Mouse (Mus musculus): ENCODE data around the gene Akap9. TPM values are rescaled to one million over a fixed set of nuclear protein-coding genes. Genes with fewer than 3 reads are reported as not detected.
"Not testable (repeated sequence)": the region's sequence is repeated elsewhere in the genome, so short reads cannot be mapped to it uniquely, and the experiment has no call there.

The Akap9 gene
- polyA plus RNA-seq, 1 experiment from 2014 or later: 121 TPM

DNA sequence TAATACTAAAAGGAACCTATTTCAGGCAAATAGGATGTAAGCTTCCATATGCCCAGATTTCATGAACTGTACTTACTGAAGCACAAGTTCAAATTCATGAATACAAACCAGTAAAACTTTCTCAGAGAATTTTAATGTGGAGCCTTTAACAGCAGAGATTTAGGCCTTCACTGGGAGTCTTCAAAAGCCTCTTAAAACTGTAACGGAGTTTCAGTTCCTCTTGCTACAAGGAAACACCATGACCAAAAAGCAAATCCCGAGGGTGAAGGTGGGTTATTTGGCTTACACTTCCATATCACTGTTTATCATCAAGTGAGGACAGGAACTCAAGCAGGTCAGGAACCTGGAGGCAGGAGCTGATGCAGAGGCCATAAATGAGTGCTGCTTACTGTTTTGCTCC lies 153.7 kb downstream of the Akap9 start:
- Histone ChIP-seq H3K4me1 (no peaks in the 10 kb centered on the region), H3K36me3 (peaks cover 88% of the 10 kb centered on the region), H3K4me3 (no peak overlapping the region), H3K9me3 (no peaks in the 10 kb centered on the region), H3K27ac (no peak overlapping the region), H3K27me3 (ENCODE audit: insufficient read depth, poor library complexity, severe bottlenecking) (no peaks in the 10 kb centered on the region)
- no peak for DNase-seq (ENCODE audit: low spot score)
- 82% methylated on average over 2 of the region's 2 CpGs for WGBS

DNA sequence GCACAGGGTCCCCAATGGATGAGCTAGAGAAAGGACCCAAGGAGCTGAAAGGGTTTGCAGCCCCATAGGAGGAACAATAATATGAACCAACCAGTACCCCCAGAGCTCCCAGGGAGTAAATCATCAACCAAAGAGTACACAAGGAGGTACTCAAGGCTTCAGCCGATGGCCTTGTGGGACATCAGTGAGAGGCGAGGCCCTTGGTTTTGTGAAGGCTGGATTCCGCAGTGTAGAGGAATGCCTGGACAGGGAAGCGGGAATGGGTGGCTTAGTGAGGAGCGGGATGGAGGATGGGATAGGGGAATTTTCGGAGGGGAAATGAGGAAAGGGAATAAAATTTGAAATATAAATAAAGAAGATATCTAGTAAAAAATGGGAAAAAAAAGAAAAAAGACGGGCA lies 157.1 kb downstream of the Akap9 start:
- Histone ChIP-seq H3K4me3 (no peak overlapping the region), H3K27ac (no peak overlapping the region), H3K36me3 (peaks cover 95% of the 10 kb centered on the region), H3K4me1 (no peaks in the 10 kb centered on the region), H3K9me3 (no peaks in the 10 kb centered on the region), H3K27me3 (ENCODE audit: insufficient read depth, poor library complexity, severe bottlenecking) (no peaks in the 10 kb centered on the region)
- DNase-seq (ENCODE audit: low spot score): no peak
- 95% methylated on average over 7 of the region's 7 CpGs for WGBS

DNA sequence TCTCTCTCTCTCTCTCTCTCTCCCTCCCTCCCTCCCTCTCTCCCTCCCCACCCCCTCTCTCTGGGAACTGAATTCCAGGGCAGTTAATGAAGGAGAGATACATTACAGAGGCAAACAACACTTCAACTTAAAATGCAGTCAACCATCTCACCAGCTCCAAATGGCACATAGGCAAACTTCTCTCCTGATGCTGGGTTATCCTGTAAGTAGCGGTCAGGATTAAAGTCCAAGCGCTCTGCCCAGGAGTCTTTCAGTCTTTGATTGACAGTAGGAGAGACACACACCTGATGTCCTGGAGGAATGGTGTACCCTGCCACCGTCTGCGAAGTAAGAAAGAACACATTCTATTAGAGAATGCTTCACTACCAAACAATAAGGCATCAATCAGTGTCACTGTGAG lies 158.5 kb downstream of the Akap9 start:
- no peak for DNase-seq (ENCODE audit: low spot score)
- Histone ChIP-seq H3K9me3 (no peaks in the 10 kb centered on the region), H3K4me1 (no peaks in the 10 kb centered on the region), H3K4me3 (no peak overlapping the region), H3K27ac (no peak overlapping the region), H3K36me3 (peaks cover 94% of the 10 kb centered on the region), H3K27me3 (ENCODE audit: insufficient read depth, poor library complexity, severe bottlenecking) (no peaks in the 10 kb centered on the region)
- 96% methylated on average over 4 of the region's 4 CpGs for WGBS

DNA sequence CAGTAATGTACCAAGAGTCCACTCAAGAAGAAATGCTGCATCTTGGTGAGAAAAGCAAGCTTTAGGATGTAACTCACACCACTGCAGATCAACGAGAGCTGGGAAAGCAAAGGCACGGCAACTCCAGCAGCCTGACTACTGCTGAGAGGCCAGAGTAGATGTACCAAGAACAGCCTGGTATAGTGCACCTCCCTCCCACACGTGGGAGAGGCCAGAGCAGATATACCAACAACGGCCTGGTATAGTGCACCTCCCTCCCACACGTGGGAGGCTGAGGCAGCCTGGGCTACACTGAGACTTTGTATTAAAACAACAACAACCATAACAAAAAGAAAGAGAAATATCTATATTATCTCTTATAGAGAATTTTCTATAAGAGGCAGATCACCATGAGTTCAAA lies 160.3 kb downstream of the Akap9 start:
- Histone ChIP-seq H3K27me3 (ENCODE audit: insufficient read depth, poor library complexity, severe bottlenecking) (no peaks in the 10 kb centered on the region), H3K36me3 (peaks cover 93% of the 10 kb centered on the region), H3K9me3 (no peaks in the 10 kb centered on the region), H3K4me3 (no peak overlapping the region), H3K27ac (no peak overlapping the region), H3K4me1 (no peaks in the 10 kb centered on the region)
- 84% methylated on average over 5 of the region's 5 CpGs for WGBS
- DNase-seq (ENCODE audit: low spot score): no peak

DNA sequence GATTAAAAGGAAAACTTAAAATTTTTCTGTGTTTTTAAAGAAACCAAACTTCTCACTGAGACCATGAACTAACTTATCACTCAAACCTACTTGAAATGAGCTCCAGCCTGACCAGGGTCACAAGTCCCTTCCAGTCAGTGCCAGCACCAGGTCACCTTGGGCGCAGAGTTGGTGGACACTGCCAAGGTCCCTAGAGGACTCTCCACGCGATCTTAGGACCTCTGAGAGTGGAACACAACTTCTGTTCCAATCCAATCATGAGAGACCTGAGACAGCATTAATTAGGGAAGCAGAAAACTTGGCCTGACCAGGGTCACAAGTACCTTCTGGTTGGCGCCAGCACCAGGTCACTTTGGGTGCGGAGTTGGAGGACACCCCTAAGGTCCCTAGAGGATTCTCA lies 166.6 kb downstream of the Akap9 start:
- H3K27me3 ChIP-seq (ENCODE audit: insufficient read depth, poor library complexity, severe bottlenecking): no peaks in the 10 kb centered on the region
- 93% methylated on average over 5 of the region's 5 CpGs for WGBS
- no peak overlapping the region for H3K4me3 ChIP-seq
- no peak overlapping the region for H3K27ac ChIP-seq
- H3K36me3 ChIP-seq: peaks cover 71% of the 10 kb centered on the region
- DNase-seq (ENCODE audit: low spot score): no peak
- no peaks in the 10 kb centered on the region for H3K4me1 ChIP-seq
- H3K9me3 ChIP-seq: no peaks in the 10 kb centered on the region

DNA sequence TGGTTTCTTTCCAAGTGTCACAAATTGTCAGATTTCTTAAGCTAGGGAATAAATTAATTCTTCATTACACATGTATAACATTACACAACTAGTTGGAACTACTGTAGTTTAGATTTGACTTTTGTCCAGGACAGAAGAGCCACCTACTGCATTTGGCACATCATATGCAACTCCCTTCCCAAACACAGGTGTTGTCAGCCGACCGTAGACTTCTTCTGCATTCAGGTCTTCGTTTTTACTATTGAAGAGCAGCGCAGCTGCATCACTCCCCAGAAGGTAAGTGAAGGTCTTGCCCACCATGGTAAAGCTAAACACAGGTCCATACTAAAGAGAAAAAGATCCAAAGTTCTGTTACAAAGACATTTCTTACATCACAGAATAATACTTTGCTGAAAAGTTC lies 173.2 kb downstream of the Akap9 start:
- no peak overlapping the region for H3K27ac ChIP-seq
- no peaks in the 10 kb centered on the region for H3K9me3 ChIP-seq
- H3K27me3 ChIP-seq (ENCODE audit: insufficient read depth, poor library complexity, severe bottlenecking): no peaks in the 10 kb centered on the region
- no peak overlapping the region for H3K4me3 ChIP-seq
- no peak for DNase-seq (ENCODE audit: low spot score)
- WGBS: 94% methylated on average over 4 of the region's 4 CpGs
- H3K36me3 ChIP-seq: peaks cover 50% of the 10 kb centered on the region
- peaks cover 10% of the 10 kb centered on the region for H3K4me1 ChIP-seq

DNA sequence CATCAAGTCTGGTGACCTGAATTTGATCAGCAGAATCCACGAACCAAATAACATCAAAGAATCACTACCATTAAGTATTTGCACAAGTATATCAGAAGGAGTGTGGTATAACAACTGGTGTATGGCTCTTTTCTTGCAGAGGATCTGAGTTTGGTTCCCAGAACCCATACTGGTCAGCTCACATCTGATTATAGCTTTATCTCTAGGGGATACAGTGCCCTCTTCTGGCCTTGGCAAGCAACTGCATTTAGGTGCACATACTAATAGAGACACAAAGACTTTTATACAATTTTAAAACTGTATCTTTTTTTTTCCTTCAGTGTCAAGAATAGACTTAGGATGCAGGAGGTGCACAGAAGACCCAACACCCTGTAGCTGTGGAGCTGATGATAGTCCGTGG lies 173.9 kb downstream of the Akap9 start:
- no peak for DNase-seq (ENCODE audit: low spot score)
- H3K36me3 ChIP-seq: peaks cover 50% of the 10 kb centered on the region

DNA sequence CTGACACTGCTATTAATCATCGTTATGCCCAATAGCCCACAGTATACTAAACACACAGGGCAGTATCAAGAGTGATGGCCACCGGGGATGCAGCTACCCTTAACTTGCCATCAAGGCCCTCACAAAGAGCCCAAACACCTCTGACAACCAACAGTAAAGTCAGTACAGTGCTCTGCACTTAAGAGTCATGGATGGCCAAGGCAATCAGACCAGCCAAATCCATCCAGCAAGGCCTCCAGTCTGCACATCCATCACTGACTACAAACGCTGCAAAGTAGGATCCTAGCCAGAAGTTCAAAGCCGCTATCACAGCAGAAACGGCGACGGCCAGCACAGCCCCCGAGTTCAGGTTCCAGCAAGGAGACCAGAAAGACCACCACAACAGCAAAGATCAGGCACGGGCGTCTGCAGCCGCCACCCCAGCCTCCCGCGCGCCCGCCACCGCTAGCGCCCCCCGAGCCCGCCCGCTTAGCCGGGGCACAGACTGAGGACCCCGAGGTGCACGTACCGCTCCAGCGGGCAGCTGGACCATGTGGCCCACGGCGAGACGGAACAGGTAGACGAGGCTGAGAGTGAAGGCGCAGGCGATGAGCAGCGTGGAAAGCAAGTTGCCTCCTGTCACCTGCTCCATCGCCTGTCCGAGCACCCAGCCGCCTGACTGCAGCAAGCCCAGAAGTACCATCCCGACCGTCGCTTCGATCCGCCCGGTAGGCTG lies 175.9 kb downstream of the Akap9 start:
- no peak for DNase-seq (ENCODE audit: low spot score)
- Histone ChIP-seq H3K9me3 (no peaks in the 10 kb centered on the region), H3K36me3 (peaks cover 39% of the 10 kb centered on the region), H3K4me1 (peaks cover 10% of the 10 kb centered on the region), H3K4me3 (peak overlapping the region; percentile 87), H3K27me3 (ENCODE audit: insufficient read depth, poor library complexity, severe bottlenecking) (no peaks in the 10 kb centered on the region), H3K27ac (peak overlapping the region; percentile 93)
- WGBS: 2% methylated on average over 41 of the region's 41 CpGs

More for the DNA sequence above, 173.9 kb downstream of the Akap9 start:
- no peak overlapping the region for H3K27ac ChIP-seq
- H3K27me3 ChIP-seq (ENCODE audit: insufficient read depth, poor library complexity, severe bottlenecking): no peaks in the 10 kb centered on the region
- H3K4me1 ChIP-seq: peaks cover 10% of the 10 kb centered on the region
- 90% methylated on average over 2 of the region's 2 CpGs for WGBS
- H3K9me3 ChIP-seq: no peaks in the 10 kb centered on the region
- no peak overlapping the region for H3K4me3 ChIP-seq

DNA sequence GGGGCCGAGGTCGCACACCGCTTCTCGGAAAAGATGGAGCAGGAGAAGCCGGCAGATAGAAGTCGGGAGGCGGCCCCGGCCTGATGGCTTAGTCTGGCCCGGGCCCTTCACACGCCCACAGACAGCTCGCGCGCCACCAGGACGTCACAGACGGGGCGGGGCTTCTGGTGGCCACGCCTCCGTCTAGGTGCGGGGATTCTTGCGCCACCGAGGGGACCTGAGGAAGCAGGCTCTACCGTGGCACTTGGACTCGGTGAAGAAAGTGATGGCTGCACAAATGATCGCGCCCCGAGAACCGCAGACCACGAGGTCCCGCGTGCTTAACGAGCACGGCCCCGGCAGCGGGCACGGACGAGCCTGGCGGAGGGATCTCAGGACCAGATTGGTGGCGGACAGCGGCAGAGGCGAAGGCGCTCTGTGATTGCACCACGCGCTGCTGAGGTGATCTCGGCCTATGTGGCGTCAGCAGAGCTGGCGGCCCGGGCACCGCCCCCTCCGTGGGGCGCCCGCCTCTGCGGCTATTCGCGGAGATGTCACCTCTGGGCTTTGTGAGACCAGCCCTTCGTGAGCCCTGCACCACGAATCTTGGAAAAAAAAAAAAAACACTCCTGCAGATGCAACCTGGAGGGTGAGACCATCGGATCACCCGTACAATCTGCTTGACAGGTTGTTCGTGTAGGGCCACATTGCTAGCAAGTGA lies 176.6 kb downstream of the Akap9 start, which contains the start of gene Cyp51:
Gene Cyp51, minus strand, starts transcription at position 406 of the 700 bp plus-strand sequence.
- Histone ChIP-seq H3K27me3 (ENCODE audit: insufficient read depth, poor library complexity, severe bottlenecking) (no peaks in the 10 kb centered on the region), H3K4me3 (peak within 1 kb of the TSS; percentile 87), H3K4me1 (peaks cover 10% of the 10 kb centered on the region), H3K36me3 (peaks cover 32% of the 10 kb centered on the region), H3K27ac (peak within 1 kb of the TSS; percentile 93), H3K9me3 (no peaks in the 10 kb centered on the region)
- peak; percentile 96 for DNase-seq (ENCODE audit: low spot score)
- under 1% methylated on average over 59 of the region's 59 CpGs for WGBS

DNA sequence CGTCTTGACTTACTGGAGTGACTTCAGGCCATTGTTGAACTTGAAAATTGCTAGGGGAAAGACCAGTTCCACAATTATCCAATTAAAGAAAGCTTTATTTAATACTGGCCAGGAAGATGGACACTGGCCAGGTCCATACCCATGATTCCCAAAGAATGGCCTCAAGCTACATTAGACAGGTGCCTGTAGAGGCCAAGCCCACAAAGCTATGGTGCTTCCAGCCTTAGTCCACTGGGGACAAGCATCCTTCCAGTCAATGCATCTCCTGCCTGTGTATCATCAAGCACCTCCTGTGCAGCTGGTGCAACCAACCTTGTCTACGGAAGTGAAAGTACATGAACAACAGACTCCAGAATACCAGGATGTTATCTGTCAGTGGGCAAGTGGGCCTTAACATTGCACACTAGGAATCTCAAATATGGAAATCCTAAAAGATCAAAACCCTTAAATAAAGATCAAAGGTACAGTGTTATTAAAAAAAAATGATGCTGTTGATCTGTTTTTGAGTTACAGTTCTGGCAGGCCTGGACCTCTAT lies 177.9 kb downstream of the Akap9 start:
- Histone ChIP-seq H3K27me3 (ENCODE audit: insufficient read depth, poor library complexity, severe bottlenecking) (no peaks in the 10 kb centered on the region), H3K27ac (no peak overlapping the region; the same call in 1 of the 2 replicates), H3K4me1 (peaks cover 10% of the 10 kb centered on the region), H3K36me3 (peaks cover 20% of the 10 kb centered on the region), H3K4me3 (no peak overlapping the region), H3K9me3 (no peaks in the 10 kb centered on the region)
- WGBS: 91% methylated on average over 2 of the region's 2 CpGs
- no peak for DNase-seq (ENCODE audit: low spot score)

DNA sequence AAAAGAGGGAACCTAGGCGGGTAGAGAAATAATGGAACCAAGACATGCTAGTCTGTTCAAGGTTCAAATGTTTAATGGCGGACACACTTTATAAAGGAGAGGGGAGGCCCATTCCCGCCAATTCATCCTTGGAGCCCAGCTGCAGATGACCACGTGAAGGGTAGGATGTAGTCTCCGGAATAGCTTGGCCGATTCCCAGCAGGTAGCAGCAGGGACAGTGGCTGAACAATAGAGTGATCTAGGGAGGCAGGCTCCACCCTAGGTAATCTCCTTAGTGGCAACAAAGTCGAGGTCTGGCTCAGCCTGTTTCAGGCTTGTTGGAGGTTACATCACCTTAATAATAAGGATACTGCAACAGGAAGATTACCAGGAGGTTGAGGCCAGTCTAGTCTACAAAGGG lies 179.2 kb downstream of the Akap9 start:
- H3K27me3 ChIP-seq (ENCODE audit: insufficient read depth, poor library complexity, severe bottlenecking); H3K36me3 ChIP-seq; H3K9me3 ChIP-seq; DNase-seq (ENCODE audit: low spot score); H3K27ac ChIP-seq; H3K4me3 ChIP-seq: not testable (repeated sequence)
- WGBS: 59% methylated on average over 7 of the region's 7 CpGs
- H3K4me1 ChIP-seq: peaks cover 10% of the 10 kb centered on the region

DNA sequence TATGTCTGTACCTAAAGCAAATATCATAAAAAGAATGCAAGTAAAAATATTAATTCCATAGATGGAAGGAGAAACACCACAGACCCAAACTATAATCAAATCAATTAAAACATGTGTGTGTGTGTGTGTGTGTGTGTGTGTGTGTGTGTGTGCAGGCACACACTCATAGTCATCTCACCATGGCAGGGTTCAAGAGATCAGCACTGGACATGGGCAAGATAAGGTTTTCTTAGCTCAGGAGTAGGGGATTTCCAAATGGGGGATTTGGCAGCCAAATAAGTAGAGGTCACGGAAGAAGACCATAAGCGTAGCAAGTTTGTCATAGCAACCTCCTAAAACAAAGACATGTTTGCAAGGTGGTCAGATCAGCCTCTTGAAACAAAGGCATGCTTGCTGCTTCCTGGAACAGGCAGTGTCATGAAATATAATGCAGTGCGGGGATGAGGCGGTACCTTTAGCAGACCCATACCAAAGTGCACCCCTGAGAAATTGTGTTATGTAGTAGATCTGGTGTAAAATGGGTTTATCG lies 184.8 kb downstream of the Akap9 start:
- WGBS: 88% methylated on average over 5 of the region's 5 CpGs

More for the DNA sequence above, 184.8 kb downstream of the Akap9 start:
- Histone ChIP-seq H3K27me3 (ENCODE audit: insufficient read depth, poor library complexity, severe bottlenecking) (no peaks in the 10 kb centered on the region), H3K9me3 (no peaks in the 10 kb centered on the region), H3K36me3 (no peaks in the 10 kb centered on the region), H3K4me1 (no peaks in the 10 kb centered on the region), H3K4me3 (no peak overlapping the region), H3K27ac (no peak overlapping the region)
- no peak for DNase-seq (ENCODE audit: low spot score)
